Mouse (Mus musculus): ENCODE measurements around the gene Vmn2r53. TPM values are rescaled to one million over a fixed set of nuclear protein-coding genes. Genes with fewer than 3 reads are reported as not detected.
"Not testable (repeated sequence)": the region's sequence is repeated elsewhere in the genome, so short reads cannot be mapped to it uniquely, and the experiment has no call there.

Gene Vmn2r53
- total RNA-seq (2021) = under 1 TPM in 1 of 2 experiments, not detected in 1; under 0.01 TPM
- long read RNA-seq, experiment 1 = 0 reads
- long read RNA-seq, experiment 2 = 0 reads

DNA sequence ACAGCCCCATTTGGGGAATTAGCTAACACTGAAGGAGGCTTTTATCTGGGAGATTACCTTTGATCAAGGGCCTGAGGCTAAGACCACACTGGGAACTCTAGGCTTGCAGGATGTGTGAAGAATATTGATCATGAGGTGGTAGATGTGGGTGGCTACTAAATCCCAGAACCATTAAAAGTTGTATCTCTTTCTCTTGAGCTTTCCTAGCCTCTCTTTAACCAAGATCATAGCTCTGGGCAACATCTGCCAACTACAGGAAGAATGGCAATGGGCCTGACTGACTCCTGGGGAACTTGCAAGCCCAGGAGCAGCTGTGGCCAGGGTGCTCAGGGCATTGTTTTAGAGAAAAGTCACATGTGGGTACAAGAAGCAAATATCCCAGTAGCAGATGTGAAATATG, at the start of gene Vmn2r53:
Gene Vmn2r53 (minus strand): TSS at position 101 of the 400 bp plus-strand sequence.
- intact Hi-C loops (cut with DNase I; ENCODE audit: low total_unique reads) = no loop called here
- no peak for DNase-seq

GRCm38 (mm10) chr7:12640219-12640618, 31.6 kb upstream of the Vmn2r53 start, which contains the start of gene Vmn2r54:
Gene Vmn2r54, minus strand, starts transcription at chr7:12640319.
- intact Hi-C loops (cut with DNase I; ENCODE audit: low total_unique reads); DNase-seq: not testable (repeated sequence)

Other genes starting within 250 kb of the Vmn2r53 start
- gene Vmn1r84, start 239.5 kb downstream of the Vmn2r53 start, total RNA-seq (2021) = not detected
- gene Zfp551, start 186.0 kb downstream of the Vmn2r53 start, total RNA-seq (2021) = 1 to 10 TPM; 1.6 to 2.0 TPM
- gene Zfp606, start 130.5 kb downstream of the Vmn2r53 start, total RNA-seq (2021) = 1 to 10 TPM; 5.2 to 5.5 TPM
- not detected for gene 2900092C05Rik, start 96.3 kb downstream of the Vmn2r53 start, total RNA-seq (2021)
- not detected for gene Vmn2r54, start 31.5 kb upstream of the Vmn2r53 start, total RNA-seq (2021)
- gene Vmn2r55, start 76.2 kb upstream of the Vmn2r53 start, total RNA-seq (2021) = not detected
- gene Vmn2r56, start 126.2 kb upstream of the Vmn2r53 start, total RNA-seq (2021) = not detected
- gene Zscan18, start 194.8 kb upstream of the Vmn2r53 start, total RNA-seq (2021) = 1 to 10 TPM; 2.3 to 3.2 TPM
- gene Zfp329, start 210.1 kb upstream of the Vmn2r53 start, total RNA-seq (2021) = 1 to 10 TPM; 4.4 to 4.6 TPM
- 10 to 100 TPM in 1 of 2 experiments, 1 to 10 TPM in 1; 9.7 to 10.2 TPM for gene Zfp110, start 226.0 kb upstream of the Vmn2r53 start, total RNA-seq (2021)

All from gastrocnemius, postnatal 14 days (tissue).